Mouse (Mus musculus): ENCODE measurements around the gene Ism2.

DNA sequence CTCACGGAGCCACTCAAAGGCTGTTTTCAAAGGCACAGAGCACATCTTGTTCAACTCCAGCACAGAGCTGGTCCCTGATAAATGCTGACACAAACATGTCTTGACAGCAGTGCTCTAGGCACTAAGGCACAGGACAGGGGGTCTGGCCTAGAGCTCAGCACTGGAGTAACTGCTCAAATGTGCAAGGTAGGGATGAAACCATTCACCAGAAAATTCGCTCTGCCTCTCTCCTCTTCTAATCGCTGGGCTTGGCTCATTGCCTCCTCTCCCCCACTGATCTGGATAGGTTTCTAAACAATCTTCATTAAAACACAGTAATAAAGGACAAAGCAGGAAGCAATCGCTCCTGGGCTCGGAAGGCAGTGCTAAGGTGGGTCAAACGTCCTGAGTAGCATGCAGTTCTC lies 31.6 kb upstream of the Ism2 start:
- no peak for TF ChIP-seq POLR2A (IDR thresholded peaks at IDR 0.05; ENCODE audit: control insufficient read depth in 1 of 2, insufficient read depth in 1 of 2, low read depth in 1 of 2, low read length in 2 of 2, poor library complexity in 1 of 2)
- no peak for TF ChIP-seq CTCF (IDR thresholded peaks at IDR 0.05 in 2 of 3, conservative IDR thresholded peaks at IDR 0.05 in 1 of 3; ENCODE audit: control insufficient read depth in 1 of 3, insufficient read depth in 1 of 3, low read depth in 2 of 3, low read length in 3 of 3, poor library complexity in 1 of 3, severe bottlenecking in 1 of 3)
- no peak for TF ChIP-seq TAL1 (IDR thresholded peaks at IDR 0.05; ENCODE audit: low read length)
- TF ChIP-seq RAD21 (IDR thresholded peaks at IDR 0.05; ENCODE audit: low read depth, low read length): no peak
- no peak for TF ChIP-seq EP300 (IDR thresholded peaks at IDR 0.05; ENCODE audit: low read depth in 1 of 2, low read length in 2 of 2)
- TF ChIP-seq SMC3 (IDR thresholded peaks at IDR 0.05; ENCODE audit: low read depth, low read length): no peak
- TF ChIP-seq E2F4 (IDR thresholded peaks at IDR 0.05; ENCODE audit: borderline replicate concordance, low read depth, low read length): no peak
- no peak for TF ChIP-seq MEF2A (IDR thresholded peaks at IDR 0.05; ENCODE audit: extremely low read depth, insufficient replicate concordance, low read depth, low read length, poor library complexity, severe bottlenecking)
- no peak for TF ChIP-seq MAZ (IDR thresholded peaks at IDR 0.05; ENCODE audit: low read depth, low read length)
- TF ChIP-seq USF1 (IDR thresholded peaks at IDR 0.05; ENCODE audit: low read depth, low read length): no peak

Data from MEL (cell line).